Mouse (Mus musculus) bone marrow macrophage, adult 2 months (primary cell): Measurements from ENCODE around the gene Foxo6.

Experiments
- CTCF ChIP-seq: IDR thresholded peaks from 2 replicates; pipeline ENCODE4 v1.5.1; 2012; ENCODE audit warnings: low read depth, mild to moderate bottlenecking, low read length, moderate library complexity
- POLR2A ChIP-seq: IDR thresholded peaks from 2 replicates; pipeline ENCODE4 v1.6.1; 2012; ENCODE audit warnings: mild to moderate bottlenecking, low read depth, low read length, borderline replicate concordance

DNA sequence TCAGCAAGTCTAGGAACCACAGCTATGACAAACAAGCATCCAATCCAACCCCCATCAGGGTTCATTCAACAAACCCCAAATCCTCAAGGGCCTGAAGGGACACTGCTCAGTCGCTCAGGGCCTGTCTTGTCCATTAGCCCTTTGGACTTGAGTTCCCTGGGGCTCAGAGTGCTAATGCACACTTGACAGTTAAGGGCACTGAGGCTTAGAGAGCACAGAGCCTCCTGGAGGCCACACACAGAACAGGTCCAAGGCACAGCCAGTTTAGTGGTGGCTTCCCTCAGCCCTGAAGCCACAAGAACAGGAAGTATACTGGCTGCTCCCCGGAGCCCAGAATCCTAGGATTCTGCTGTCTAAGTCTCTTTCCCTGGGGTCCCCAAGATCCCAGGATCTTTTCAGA, 53.9 kb downstream of the Foxo6 start:
- TF ChIP-seq CTCF (no peak), POLR2A (no peak)
